Mouse (Mus musculus): ENCODE measurements around the gene Lrrc4c. TPM values are rescaled to one million over a fixed set of nuclear protein-coding genes. Genes with fewer than 3 reads are reported as not detected.

The Lrrc4c gene
- polyA plus RNA-seq, 1 experiment from 2014 or later = 1.2 TPM

GRCm38 (mm10) chr2:96585665-96586064 is 267.7 kb downstream of the Lrrc4c start:
- Histone ChIP-seq H3K4me1 (ENCODE audit: control insufficient read depth, insufficient read depth, low read length) (no peaks in the 10 kb centered on the region), H3K27ac (ENCODE audit: low read length) (no peak overlapping the region), H3K36me3 (ENCODE audit: control insufficient read depth, insufficient read depth) (no peaks in the 10 kb centered on the region), H3K9ac (ENCODE audit: low read length) (no peak overlapping the region), H3K4me2 (ENCODE audit: low read depth, low read length) (0 out of 2 replicates have a peak overlapping the region, but pooled peaks have one; percentile 23), H3K4me3 (ENCODE audit: low read length) (no peak overlapping the region), H3K9me3 (replicated peaks; ENCODE audit: control insufficient read depth, low read length) (no peaks in the 10 kb centered on the region), H3K27me3 (ENCODE audit: control insufficient read depth, insufficient read depth, low read length) (no peaks in the 10 kb centered on the region)
- WGBS = 6% methylated on average over 4 of the region's 4 CpGs
- ATAC-seq (replicated peaks; ENCODE audit: extremely low read depth, insufficient read depth, low FRiP score) = no peak

- no peak overlapping the region for H3K4me2 ChIP-seq (ENCODE audit: low read depth, low read length)
- H3K9me3 ChIP-seq (replicated peaks; ENCODE audit: control insufficient read depth, low read length) = no peaks in the 10 kb centered on the region
- H3K4me3 ChIP-seq (ENCODE audit: low read length) = no peak overlapping the region
- no peak overlapping the region for H3K9ac ChIP-seq (ENCODE audit: low read length)
- no peaks in the 10 kb centered on the region for H3K27me3 ChIP-seq (ENCODE audit: control insufficient read depth, insufficient read depth, low read length)
- no peak overlapping the region for H3K27ac ChIP-seq (ENCODE audit: low read length)
- no peak for ATAC-seq (replicated peaks; ENCODE audit: extremely low read depth, insufficient read depth, low FRiP score)
- WGBS = 78% methylated on average over 3 of the region's 3 CpGs
- no peaks in the 10 kb centered on the region for H3K36me3 ChIP-seq (ENCODE audit: control insufficient read depth, insufficient read depth)
- H3K4me1 ChIP-seq (ENCODE audit: control insufficient read depth, insufficient read depth, low read length) = no peaks in the 10 kb centered on the region
These were observed 286.8 kb downstream of the Lrrc4c start for GRCm38 (mm10) chr2:96604801-96605200.

GRCm38 (mm10) chr2:96614121-96614520 is 296.2 kb downstream of the Lrrc4c start:
- Histone ChIP-seq H3K36me3 (ENCODE audit: control insufficient read depth, insufficient read depth) (no peaks in the 10 kb centered on the region), H3K4me2 (ENCODE audit: low read depth, low read length) (no peak overlapping the region), H3K4me3 (ENCODE audit: low read length) (no peak overlapping the region), H3K27me3 (ENCODE audit: control insufficient read depth, insufficient read depth, low read length) (no peaks in the 10 kb centered on the region), H3K9ac (ENCODE audit: low read length) (no peak overlapping the region), H3K4me1 (ENCODE audit: control insufficient read depth, insufficient read depth, low read length) (no peaks in the 10 kb centered on the region), H3K9me3 (replicated peaks; ENCODE audit: control insufficient read depth, low read length) (no peaks in the 10 kb centered on the region), H3K27ac (ENCODE audit: low read length) (no peak overlapping the region)
- 61% methylated on average over 1 of the region's 1 CpGs for WGBS
- ATAC-seq (replicated peaks; ENCODE audit: extremely low read depth, insufficient read depth, low FRiP score) = no peak

- no peak overlapping the region for H3K27ac ChIP-seq (ENCODE audit: low read length)
- ATAC-seq (replicated peaks; ENCODE audit: extremely low read depth, insufficient read depth, low FRiP score) = no peak
- no peaks in the 10 kb centered on the region for H3K4me1 ChIP-seq (ENCODE audit: control insufficient read depth, insufficient read depth, low read length)
- H3K27me3 ChIP-seq (ENCODE audit: control insufficient read depth, insufficient read depth, low read length) = no peaks in the 10 kb centered on the region
- H3K4me2 ChIP-seq (ENCODE audit: low read depth, low read length) = no peak overlapping the region
- no peaks in the 10 kb centered on the region for H3K9me3 ChIP-seq (replicated peaks; ENCODE audit: control insufficient read depth, low read length)
- H3K4me3 ChIP-seq (ENCODE audit: low read length) = no peak overlapping the region
- H3K36me3 ChIP-seq (ENCODE audit: control insufficient read depth, insufficient read depth) = no peaks in the 10 kb centered on the region
- no peak overlapping the region for H3K9ac ChIP-seq (ENCODE audit: low read length)
- WGBS = 56% methylated on average over 6 of the region's 6 CpGs
These were observed 300.8 kb downstream of the Lrrc4c start for GRCm38 (mm10) chr2:96618691-96619205.

- Histone ChIP-seq H3K27me3 (ENCODE audit: control insufficient read depth, insufficient read depth, low read length) (no peaks in the 10 kb centered on the region), H3K4me3 (ENCODE audit: low read length) (no peak overlapping the region), H3K9me3 (replicated peaks; ENCODE audit: control insufficient read depth, low read length) (no peaks in the 10 kb centered on the region), H3K9ac (ENCODE audit: low read length) (no peak overlapping the region), H3K4me2 (ENCODE audit: low read depth, low read length) (no peak overlapping the region), H3K4me1 (ENCODE audit: control insufficient read depth, insufficient read depth, low read length) (no peaks in the 10 kb centered on the region), H3K36me3 (ENCODE audit: control insufficient read depth, insufficient read depth) (no peaks in the 10 kb centered on the region), H3K27ac (ENCODE audit: low read length) (no peak overlapping the region)
- no peak for ATAC-seq (replicated peaks; ENCODE audit: extremely low read depth, insufficient read depth, low FRiP score)
- WGBS = 67% methylated on average over 4 of the region's 4 CpGs
These were observed 349.1 kb downstream of the Lrrc4c start for GRCm38 (mm10) chr2:96667113-96667512.

GRCm38 (mm10) chr2:96681806-96682205 is 363.8 kb downstream of the Lrrc4c start:
- Histone ChIP-seq H3K27ac (ENCODE audit: low read length) (no peak overlapping the region), H3K36me3 (ENCODE audit: control insufficient read depth, insufficient read depth) (no peaks in the 10 kb centered on the region), H3K9ac (ENCODE audit: low read length) (no peak overlapping the region), H3K4me1 (ENCODE audit: control insufficient read depth, insufficient read depth, low read length) (no peaks in the 10 kb centered on the region), H3K9me3 (replicated peaks; ENCODE audit: control insufficient read depth, low read length) (no peaks in the 10 kb centered on the region), H3K4me3 (ENCODE audit: low read length) (no peak overlapping the region), H3K27me3 (ENCODE audit: control insufficient read depth, insufficient read depth, low read length) (no peaks in the 10 kb centered on the region), H3K4me2 (ENCODE audit: low read depth, low read length) (no peak overlapping the region)
- 46% methylated on average over 4 of the region's 4 CpGs for WGBS
- ATAC-seq (replicated peaks; ENCODE audit: extremely low read depth, insufficient read depth, low FRiP score) = no peak

- Histone ChIP-seq H3K27ac (ENCODE audit: low read length) (no peak overlapping the region), H3K36me3 (ENCODE audit: control insufficient read depth, insufficient read depth) (no peaks in the 10 kb centered on the region), H3K9me3 (replicated peaks; ENCODE audit: control insufficient read depth, low read length) (no peaks in the 10 kb centered on the region), H3K9ac (ENCODE audit: low read length) (no peak overlapping the region), H3K4me2 (ENCODE audit: low read depth, low read length) (no peak overlapping the region), H3K4me3 (ENCODE audit: low read length) (no peak overlapping the region), H3K4me1 (ENCODE audit: control insufficient read depth, insufficient read depth, low read length) (no peaks in the 10 kb centered on the region), H3K27me3 (ENCODE audit: control insufficient read depth, insufficient read depth, low read length) (no peaks in the 10 kb centered on the region)
- no peak for ATAC-seq (replicated peaks; ENCODE audit: extremely low read depth, insufficient read depth, low FRiP score)
- 68% methylated on average over 1 of the region's 1 CpGs for WGBS
These were observed 367.4 kb downstream of the Lrrc4c start for GRCm38 (mm10) chr2:96685328-96685727.

- H3K27ac ChIP-seq (ENCODE audit: low read length) = no peak overlapping the region
- no peak for ATAC-seq (replicated peaks; ENCODE audit: extremely low read depth, insufficient read depth, low FRiP score)
These were observed 387.0 kb downstream of the Lrrc4c start for GRCm38 (mm10) chr2:96705004-96705403.

GRCm38 (mm10) chr2:96707772-96708350 is 389.9 kb downstream of the Lrrc4c start:
- ATAC-seq (replicated peaks; ENCODE audit: extremely low read depth, insufficient read depth, low FRiP score) = no peak
- 65% methylated on average over 4 of the region's 4 CpGs for WGBS
- H3K4me2 ChIP-seq (ENCODE audit: low read depth, low read length) = no peak overlapping the region
- no peak overlapping the region for H3K27ac ChIP-seq (ENCODE audit: low read length)
- no peak overlapping the region for H3K4me3 ChIP-seq (ENCODE audit: low read length)
- no peaks in the 10 kb centered on the region for H3K9me3 ChIP-seq (replicated peaks; ENCODE audit: control insufficient read depth, low read length)
- H3K36me3 ChIP-seq (ENCODE audit: control insufficient read depth, insufficient read depth) = no peaks in the 10 kb centered on the region
- H3K4me1 ChIP-seq (ENCODE audit: control insufficient read depth, insufficient read depth, low read length) = no peaks in the 10 kb centered on the region
- H3K27me3 ChIP-seq (ENCODE audit: control insufficient read depth, insufficient read depth, low read length) = no peaks in the 10 kb centered on the region
- H3K9ac ChIP-seq (ENCODE audit: low read length) = no peak overlapping the region

More at GRCm38 (mm10) chr2:96705004-96705403, 387.0 kb downstream of the Lrrc4c start:
- WGBS = 44% methylated on average over 3 of the region's 3 CpGs
- Histone ChIP-seq H3K9ac (ENCODE audit: low read length) (no peak overlapping the region), H3K36me3 (ENCODE audit: control insufficient read depth, insufficient read depth) (no peaks in the 10 kb centered on the region), H3K4me1 (ENCODE audit: control insufficient read depth, insufficient read depth, low read length) (no peaks in the 10 kb centered on the region), H3K9me3 (replicated peaks; ENCODE audit: control insufficient read depth, low read length) (no peaks in the 10 kb centered on the region), H3K27me3 (ENCODE audit: control insufficient read depth, insufficient read depth, low read length) (no peaks in the 10 kb centered on the region), H3K4me2 (ENCODE audit: low read depth, low read length) (no peak overlapping the region), H3K4me3 (ENCODE audit: low read length) (no peak overlapping the region)

Data from heart, embryonic 16.5 days (tissue).